Mouse (Mus musculus) midbrain, embryonic 11.5 days (tissue): ENCODE data around the gene Faf1. TPM values are rescaled to one million over a fixed set of nuclear protein-coding genes. Genes with fewer than 3 reads are reported as not detected.
A peak's percentile ranks its signal among the peaks of the same experiment; 100 is the strongest.

Experiments
- ATAC-seq: fragments of 200-750 bp; cut with Nextera tagmentation; 2 replicates; pipeline ENCODE4 v1.8.0; 2017; ENCODE audit warnings: moderate TSS enrichment, moderate library complexity; ENCODE audit not compliant: low FRiP score
- DNase-seq: peaks from one replicate; pipeline ENCODE4 v3.0.0; 2015; ENCODE audit warnings: low spot score; ENCODE audit errors: missing footprints
- H3K27ac ChIP-seq: fragments of 300-500 bp; sonication (generic); 2 replicates; pipeline ENCODE4 v1.5.1; 2014; ENCODE audit warnings: low read depth, low read length
- H3K27me3 ChIP-seq: fragments of 300-500 bp; sonication (generic); 2 replicates; pipeline ENCODE4 v1.6.1; 2014; ENCODE audit warnings: mild to moderate bottlenecking, low read length, moderate library complexity, mixed read lengths; ENCODE audit not compliant: control insufficient read depth, insufficient read depth
- H3K36me3 ChIP-seq: fragments of 300-500 bp; sonication (generic); 2 replicates; pipeline ENCODE4 v1.6.1; 2014; ENCODE audit warnings: mild to moderate bottlenecking, low read length, moderate library complexity, mixed read lengths; ENCODE audit not compliant: control insufficient read depth, insufficient read depth
- H3K4me1 ChIP-seq: fragments of 300-500 bp; sonication (generic); 2 replicates; pipeline ENCODE4 v1.6.1; 2014; ENCODE audit warnings: low read length; ENCODE audit not compliant: control insufficient read depth, insufficient read depth
- H3K4me2 ChIP-seq: fragments of 300-500 bp; sonication (generic); 2 replicates; pipeline ENCODE4 v1.6.1; 2014; ENCODE audit warnings: mild to moderate bottlenecking, moderate library complexity
- H3K4me3 ChIP-seq: fragments of 300-500 bp; sonication (generic); 2 replicates; pipeline ENCODE4 v1.5.1; 2014; ENCODE audit warnings: low read depth, low read length
- H3K9ac ChIP-seq: fragments of 300-500 bp; sonication (generic); 2 replicates; pipeline ENCODE4 v1.6.1; 2014; ENCODE audit warnings: low read length
- H3K9me3 ChIP-seq: fragments of 300-500 bp; sonication (generic); 2 replicates; pipeline ENCODE4 v1.6.1; 2016; ENCODE audit warnings: low read length; ENCODE audit not compliant: control insufficient read depth
- WGBS: fragments of 180-500 bp; shearing (Covaris S2); extraction: QIAGEN DNeasy Blood & Tissue Kit; methylation state at CpG from one replicate; pipeline ENCODE4 v1.1.7; 2014; 5-methylcytosine and 5-hydroxymethylcytosine counted together
- polyA plus RNA-seq: library from polyadenylated mRNA; unstranded; fragments of >200 nt; fragmentation: Nextera tagmentation; extraction: Ambion mirVana; gene quantifications from 2 replicates; pipeline ENCODE4 v1.2.1, GENCODE M21; 2014

Gene Faf1
- polyA plus RNA-seq, 1 experiment from 2014 or later: 42.4 TPM

DNA sequence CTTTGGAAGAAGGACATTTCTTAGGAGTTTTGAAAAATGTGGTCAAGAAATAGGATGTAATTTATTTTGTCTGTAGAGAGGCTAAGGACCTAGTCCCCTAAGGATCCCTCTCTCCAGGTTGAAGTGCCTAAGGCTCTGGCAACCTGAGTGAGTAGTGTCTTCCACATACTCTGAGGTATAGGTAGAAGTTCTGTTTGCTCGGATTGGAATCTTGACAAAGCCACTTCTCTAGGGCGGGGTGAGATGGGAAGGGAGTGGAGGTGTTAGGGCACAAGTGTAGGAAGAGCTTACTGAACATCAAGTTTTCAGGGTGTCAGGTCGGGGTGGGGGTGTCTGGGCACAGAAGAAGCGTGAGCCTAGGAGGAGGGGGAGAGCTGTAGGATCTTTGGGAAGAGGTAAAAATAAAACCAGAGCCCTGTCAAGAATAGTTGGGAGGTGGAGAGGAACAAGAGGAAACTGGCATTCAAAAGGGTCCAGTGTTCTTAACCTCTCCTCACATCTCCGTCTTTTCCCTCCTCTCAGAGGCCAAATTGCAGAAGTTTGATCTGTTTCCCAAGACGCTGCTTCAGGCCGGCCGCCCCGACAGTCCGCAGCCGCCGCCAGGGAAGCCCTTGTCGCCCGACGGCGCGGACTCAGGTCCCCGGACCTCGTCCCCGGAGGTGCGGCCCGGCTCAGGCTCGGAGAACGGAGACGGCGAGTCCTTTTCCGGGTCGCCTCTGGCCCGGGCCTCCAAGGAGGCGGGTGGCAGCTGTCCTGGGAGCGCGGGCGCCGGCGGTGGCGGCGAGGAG, 304.9 kb downstream of the Faf1 start:
- peak overlapping the region; percentile 44 for H3K4me2 ChIP-seq
- ATAC-seq (no peak), DNase-seq (peak; percentile 95)
- H3K27me3 ChIP-seq: peaks cover 98% of the 10 kb centered on the region
- peak overlapping the region; percentile 52 for H3K4me3 ChIP-seq
- no peaks in the 10 kb centered on the region for H3K9me3 ChIP-seq
- peak overlapping the region; percentile 59 for H3K9ac ChIP-seq
- peak overlapping the region; percentile 44 for H3K27ac ChIP-seq
- no peaks in the 10 kb centered on the region for H3K36me3 ChIP-seq
- WGBS: under 1% methylated on average over 37 of the region's 37 CpGs
- H3K4me1 ChIP-seq: peaks cover 32% of the 10 kb centered on the region

DNA sequence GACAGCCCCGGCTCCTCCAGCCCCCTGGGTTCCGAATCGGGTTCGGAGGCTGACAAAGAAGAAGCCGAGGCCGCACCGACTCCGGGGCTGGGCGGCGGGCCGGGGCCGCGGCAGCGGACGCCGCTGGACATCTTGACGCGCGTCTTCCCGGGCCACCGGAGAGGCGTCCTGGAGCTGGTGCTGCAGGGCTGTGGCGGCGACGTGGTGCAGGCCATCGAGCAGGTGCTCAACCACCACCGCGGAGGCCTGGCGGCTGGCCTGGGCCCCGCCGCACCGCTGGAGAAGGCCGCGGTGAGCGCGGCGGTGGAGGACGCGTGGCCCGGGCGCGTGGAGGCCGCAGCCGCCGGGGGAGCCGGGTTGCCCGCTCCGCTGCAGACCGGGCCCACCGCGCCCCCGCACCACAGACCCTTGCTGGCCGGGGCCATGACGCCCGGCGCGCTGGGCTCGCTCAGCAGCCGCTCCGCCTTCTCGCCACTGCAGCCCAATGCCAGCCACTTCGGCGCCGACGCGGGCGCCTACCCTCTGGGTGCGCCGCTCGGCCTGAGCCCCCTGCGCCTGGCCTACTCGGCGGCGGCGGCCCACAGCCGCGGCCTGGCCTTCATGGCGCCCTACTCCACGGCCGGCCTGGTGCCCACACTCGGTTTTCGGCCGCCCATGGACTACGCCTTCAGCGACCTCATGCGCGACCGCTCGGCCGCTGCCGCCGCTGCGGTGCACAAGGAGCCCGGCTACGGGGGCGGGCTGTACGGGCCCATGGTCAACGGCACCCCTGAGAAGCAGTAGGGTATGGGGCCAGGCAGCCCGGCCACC, 305.7 kb downstream of the Faf1 start:
- DNase-seq: peak; percentile 94
- Histone ChIP-seq H3K27me3 (peaks cover 98% of the 10 kb centered on the region), H3K9ac (peak overlapping the region; percentile 59), H3K27ac (peak overlapping the region; percentile 44), H3K36me3 (no peaks in the 10 kb centered on the region), H3K4me1 (peaks cover 32% of the 10 kb centered on the region), H3K9me3 (no peaks in the 10 kb centered on the region), H3K4me3 (peak overlapping the region; percentile 52), H3K4me2 (peak overlapping the region; percentile 44)
- WGBS: under 1% methylated on average over 75 of the region's 99 CpGs
- no peak for ATAC-seq

DNA sequence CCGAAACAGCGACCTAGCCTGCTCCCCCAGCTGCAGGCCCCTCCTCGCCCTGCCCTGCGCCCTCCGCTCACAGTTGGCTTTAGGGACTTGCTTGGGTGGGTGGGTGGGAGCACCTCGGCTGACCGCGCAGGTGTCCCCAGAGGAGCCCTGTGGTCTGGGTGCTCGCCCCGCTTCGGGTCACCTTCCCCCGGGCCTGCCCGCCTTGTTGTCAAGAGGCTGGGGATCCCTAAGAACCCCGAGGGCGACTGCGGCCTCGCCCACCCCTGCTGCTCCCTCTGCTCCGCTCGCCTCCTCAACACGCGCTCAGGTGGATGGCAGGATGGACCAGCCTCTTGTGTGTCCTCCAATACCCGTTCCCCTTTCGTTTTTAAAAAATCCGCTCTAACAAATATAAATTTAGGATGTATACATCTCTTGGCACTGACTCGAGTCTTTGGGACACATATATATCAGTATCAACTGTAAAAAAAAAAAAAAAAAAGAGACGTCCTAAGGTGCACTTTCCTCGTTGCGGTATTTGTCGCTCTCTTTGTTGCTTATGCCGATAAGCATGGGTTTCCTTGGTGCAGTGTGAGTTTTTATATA, 306.4 kb downstream of the Faf1 start:
- no peaks in the 10 kb centered on the region for H3K9me3 ChIP-seq
- no peak for ATAC-seq
- peaks cover 26% of the 10 kb centered on the region for H3K4me1 ChIP-seq
- no peaks in the 10 kb centered on the region for H3K36me3 ChIP-seq
- DNase-seq: peak; percentile 93
- H3K4me3 ChIP-seq: peak overlapping the region; percentile 52
- H3K27me3 ChIP-seq: peaks cover 98% of the 10 kb centered on the region
- peak overlapping the region; percentile 44 for H3K4me2 ChIP-seq
- 5% methylated on average over 30 of the region's 30 CpGs for WGBS
- peak overlapping the region; percentile 35 for H3K27ac ChIP-seq
- H3K9ac ChIP-seq: peak overlapping the region; percentile 59

GRCm38 (mm10) chr4:109983281-109984001, 307.1 kb downstream of the Faf1 start:
- H3K4me3 ChIP-seq: peak overlapping the region; percentile 52
- no peaks in the 10 kb centered on the region for H3K9me3 ChIP-seq
- H3K27me3 ChIP-seq: peaks cover 97% of the 10 kb centered on the region
- H3K27ac ChIP-seq: peak overlapping the region; percentile 60
- H3K4me2 ChIP-seq: peak overlapping the region; percentile 31
- 0 out of 2 replicates have a peak, but pooled peaks have one; percentile 12 for ATAC-seq
- WGBS: under 1% methylated on average over 49 of the region's 49 CpGs
- H3K9ac ChIP-seq: peak overlapping the region; percentile 24; the same call in 1 of the 2 replicates
- H3K4me1 ChIP-seq: peaks cover 20% of the 10 kb centered on the region
- H3K36me3 ChIP-seq: no peaks in the 10 kb centered on the region
- DNase-seq: peak; percentile 96

DNA sequence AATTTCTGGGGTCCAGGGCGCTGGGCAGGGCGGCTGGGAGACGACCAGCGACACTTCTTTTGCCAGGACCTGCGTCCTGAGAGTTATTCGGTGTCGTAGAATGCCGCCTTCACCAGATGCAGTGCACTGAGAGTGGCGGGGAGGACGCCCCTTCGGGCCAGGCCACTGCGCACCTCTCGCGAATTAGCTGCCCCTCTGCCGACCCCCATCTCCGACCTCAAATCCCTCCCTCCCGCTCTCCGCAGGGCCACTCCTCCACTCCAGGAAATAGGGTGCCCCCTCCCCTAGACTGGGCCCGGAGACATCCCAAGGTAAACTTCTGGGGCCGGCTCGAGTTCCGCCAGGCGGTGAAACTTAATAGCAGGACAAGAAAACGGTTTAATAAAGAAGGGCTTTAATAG, 307.6 kb downstream of the Faf1 start:
- ATAC-seq (peak; percentile 42), DNase-seq (peak; percentile 96)
- under 1% methylated on average over 24 of the region's 24 CpGs for WGBS
- H3K4me1 ChIP-seq: peaks cover 17% of the 10 kb centered on the region
- peak overlapping the region; percentile 18 for H3K4me3 ChIP-seq
- peak overlapping the region; percentile 24; the same call in 1 of the 2 replicates for H3K9ac ChIP-seq
- H3K36me3 ChIP-seq: no peaks in the 10 kb centered on the region
- peaks cover 97% of the 10 kb centered on the region for H3K27me3 ChIP-seq
- peak overlapping the region; percentile 31 for H3K4me2 ChIP-seq
- H3K27ac ChIP-seq: peak overlapping the region; percentile 60
- no peaks in the 10 kb centered on the region for H3K9me3 ChIP-seq

DNA sequence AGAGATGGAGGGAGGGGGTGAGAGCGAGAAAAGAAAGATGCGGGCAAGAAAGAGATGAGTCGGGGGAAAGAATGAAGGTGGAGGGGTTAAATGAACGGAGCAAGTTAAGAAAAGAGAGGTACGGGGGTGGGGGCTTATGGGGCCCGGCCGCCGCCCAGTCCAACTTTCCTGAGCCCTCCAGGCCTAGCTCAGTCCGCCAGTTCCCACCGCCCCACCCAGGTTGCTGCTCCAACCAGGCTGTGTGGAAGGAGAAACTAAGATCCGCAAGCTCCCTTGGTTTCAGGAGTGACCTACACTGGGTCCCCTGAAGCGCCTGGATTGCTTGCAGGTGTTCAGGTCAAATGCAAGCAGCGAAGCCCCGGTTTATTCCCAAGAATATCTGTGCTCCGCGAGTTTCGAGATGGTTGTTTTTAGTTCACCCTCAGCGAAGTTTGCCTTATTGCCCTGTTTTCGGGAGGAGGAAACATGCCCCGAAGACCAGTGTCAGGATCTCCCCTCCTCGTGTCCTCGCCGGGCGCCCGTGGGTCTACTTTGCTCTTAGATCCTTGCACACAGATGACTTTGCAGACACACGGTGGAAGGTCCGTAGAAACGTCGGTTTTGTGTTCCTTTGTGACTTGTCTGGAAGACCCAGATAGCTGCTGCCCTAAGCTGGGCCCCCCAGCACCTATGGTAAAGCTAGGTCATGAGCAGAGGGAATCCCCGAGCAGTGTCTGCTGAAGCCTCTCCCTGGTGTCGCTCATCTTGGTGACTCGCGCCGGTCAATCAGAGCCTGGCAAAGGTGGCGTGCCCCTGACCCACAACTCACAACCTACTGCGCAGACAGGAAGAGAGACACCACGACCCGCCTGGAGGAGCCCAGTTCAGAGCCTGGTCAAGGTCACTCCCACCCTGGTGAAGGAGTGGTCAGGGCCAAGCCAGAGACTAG, 308.4 kb downstream of the Faf1 start:
- peaks cover 15% of the 10 kb centered on the region for H3K4me1 ChIP-seq
- H3K4me3 ChIP-seq: peak overlapping the region; percentile 18; the same call in 1 of the 2 replicates
- no peaks in the 10 kb centered on the region for H3K9me3 ChIP-seq
- WGBS: 2% methylated on average over 38 of the region's 38 CpGs
- H3K27me3 ChIP-seq: peaks cover 96% of the 10 kb centered on the region
- peak overlapping the region; percentile 31; the same call in 1 of the 2 replicates for H3K4me2 ChIP-seq
- H3K36me3 ChIP-seq: no peaks in the 10 kb centered on the region
- DNase-seq: peak; percentile 96
- peak overlapping the region; percentile 60; the same call in 1 of the 2 replicates for H3K27ac ChIP-seq
- no peak for ATAC-seq
- H3K9ac ChIP-seq: peak overlapping the region; percentile 34

DNA sequence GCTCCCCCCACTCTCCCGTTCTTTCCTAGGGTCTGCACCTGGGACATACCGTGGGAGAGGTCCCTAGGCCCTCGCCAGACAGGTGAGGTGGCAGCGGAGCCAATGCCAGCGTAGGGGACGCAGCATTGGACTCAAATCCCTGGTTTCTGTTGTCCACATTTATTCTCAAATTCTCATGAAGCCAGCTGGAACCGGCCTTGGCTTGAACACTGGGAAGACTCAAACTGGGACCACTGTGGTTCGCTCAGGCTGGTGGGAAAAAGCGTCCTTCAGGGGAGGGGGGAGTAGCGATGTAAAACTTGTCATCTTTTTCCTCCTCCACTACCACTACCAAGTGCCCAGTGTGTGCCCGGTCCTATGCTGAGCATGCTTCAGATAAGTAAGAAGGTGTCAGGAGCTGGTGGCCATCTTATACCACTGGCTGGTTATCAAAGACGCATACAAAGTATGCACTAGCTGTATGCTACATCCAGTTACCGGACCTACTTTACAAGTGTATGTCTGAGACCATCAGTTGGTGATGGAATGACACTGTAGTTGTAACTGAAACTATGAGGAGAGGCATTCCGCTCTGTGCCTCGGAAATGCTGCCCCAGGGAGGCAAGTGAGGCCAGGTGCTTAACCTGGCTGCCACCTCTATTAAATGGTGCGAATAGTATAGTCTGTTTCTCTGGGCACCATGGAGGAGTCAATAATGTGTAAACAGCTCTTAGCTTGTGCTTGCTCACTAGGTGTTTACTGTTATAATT, 309.2 kb downstream of the Faf1 start:
- no peak for ATAC-seq
- Histone ChIP-seq H3K9me3 (no peaks in the 10 kb centered on the region), H3K4me3 (no peak overlapping the region), H3K4me2 (peak overlapping the region; percentile 22; the same call in 1 of the 2 replicates), H3K36me3 (no peaks in the 10 kb centered on the region), H3K4me1 (peaks cover 11% of the 10 kb centered on the region), H3K27me3 (peaks cover 92% of the 10 kb centered on the region), H3K9ac (peak overlapping the region; percentile 34; the same call in 1 of the 2 replicates), H3K27ac (peak overlapping the region; percentile 32; the same call in 1 of the 2 replicates)
- 2% methylated on average over 16 of the region's 16 CpGs for WGBS
- DNase-seq: peak; percentile 94
